Mouse (Mus musculus): ENCODE measurements around the gene Rpl13a. TPM values are rescaled to one million over a fixed set of nuclear protein-coding genes. Genes with fewer than 3 reads are reported as not detected.
"Not testable (repeated sequence)": the region's sequence is repeated elsewhere in the genome, so short reads cannot be mapped to it uniquely, and the experiment has no call there.

Rpl13a gene
- polyA plus RNA-seq, 1 experiment from 2014 or later: 668 TPM

DNA sequence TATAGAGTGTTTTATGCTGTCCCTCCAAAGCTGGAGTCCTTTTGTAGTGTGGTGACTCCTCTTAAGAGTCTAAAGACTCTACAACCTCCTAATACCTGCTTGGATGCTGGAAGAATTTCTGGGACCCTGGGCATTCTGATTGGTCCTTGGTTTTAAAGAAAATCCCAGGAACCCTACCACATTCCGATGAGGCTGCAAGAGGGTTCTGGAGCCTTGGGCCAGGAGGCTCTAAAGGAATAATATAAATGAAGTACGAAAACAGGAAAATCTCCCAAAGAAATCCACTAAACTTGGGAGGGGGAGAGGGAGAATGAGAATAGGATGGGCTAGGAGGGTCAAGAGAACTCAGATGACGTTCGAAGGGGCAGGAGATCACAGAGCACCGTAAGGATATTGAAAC lies 25.0 kb upstream of the Rpl13a start:
- Histone ChIP-seq H3K27ac (ENCODE audit: low read depth, low read length) (peak overlapping the region; percentile 92), H3K4me3 (ENCODE audit: low read depth, low read length) (peak overlapping the region; percentile 56), H3K9me3 (ENCODE audit: control insufficient read depth, low read length) (no peaks in the 10 kb centered on the region), H3K9ac (replicated peaks; ENCODE audit: low read depth, low read length) (peak overlapping the region; percentile 47), H3K27me3 (ENCODE audit: control insufficient read depth, insufficient read depth, low read length) (no peaks in the 10 kb centered on the region), H3K4me2 (ENCODE audit: low read depth, low read length) (peak overlapping the region; percentile 62), H3K4me1 (ENCODE audit: control insufficient read depth, insufficient read depth, low read length) (peaks cover 10% of the 10 kb centered on the region), H3K36me3 (ENCODE audit: control insufficient read depth, insufficient read depth, low read length) (0 out of 2 replicates have a peak, but pooled peaks cover 7% of the 10 kb centered on the region)
- peak; percentile 8; the same call in 1 of the 2 replicates for ATAC-seq (ENCODE audit: low read depth)
- WGBS: 6% methylated on average over 5 of the region's 5 CpGs

GRCm38 (mm10) chr7:45153052-45153451 lies 24.5 kb upstream of the Rpl13a start:
- not testable (repeated sequence) for H3K9ac ChIP-seq (replicated peaks; ENCODE audit: low read depth, low read length); H3K36me3 ChIP-seq (ENCODE audit: control insufficient read depth, insufficient read depth, low read length); ATAC-seq (ENCODE audit: low read depth); H3K9me3 ChIP-seq (ENCODE audit: control insufficient read depth, low read length); H3K27ac ChIP-seq (ENCODE audit: low read depth, low read length); H3K4me3 ChIP-seq (ENCODE audit: low read depth, low read length); H3K27me3 ChIP-seq (ENCODE audit: control insufficient read depth, insufficient read depth, low read length)
- WGBS: 94% methylated on average over 2 of the region's 2 CpGs
- H3K4me1 ChIP-seq (ENCODE audit: control insufficient read depth, insufficient read depth, low read length): peaks cover 10% of the 10 kb centered on the region
- peak overlapping the region; percentile 62; the same call in 1 of the 2 replicates for H3K4me2 ChIP-seq (ENCODE audit: low read depth, low read length)

DNA sequence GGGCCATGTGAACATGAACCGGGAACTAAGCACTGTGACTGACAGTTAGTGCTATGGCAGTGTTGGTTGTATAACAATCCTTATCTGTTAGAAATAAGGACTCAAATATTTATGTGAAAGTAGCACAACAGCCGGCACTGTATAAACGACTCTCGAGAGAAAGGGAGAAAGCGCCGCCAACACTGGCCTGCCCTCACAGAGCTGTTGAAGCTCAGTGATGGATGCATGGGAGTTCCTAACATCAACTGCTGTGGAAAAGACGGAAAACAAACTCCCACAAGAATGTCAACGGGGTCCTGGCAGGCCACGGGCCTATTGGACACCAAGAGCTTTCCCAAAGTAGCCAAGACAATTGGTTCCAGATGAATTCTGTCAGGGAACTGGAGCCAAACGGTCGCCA lies 22.7 kb upstream of the Rpl13a start:
- Histone ChIP-seq H3K36me3 (ENCODE audit: control insufficient read depth, insufficient read depth, low read length) (no peaks in the 10 kb centered on the region), H3K9me3 (ENCODE audit: control insufficient read depth, low read length) (no peaks in the 10 kb centered on the region), H3K4me2 (ENCODE audit: low read depth, low read length) (no peak overlapping the region), H3K4me3 (ENCODE audit: low read depth, low read length) (no peak overlapping the region), H3K9ac (replicated peaks; ENCODE audit: low read depth, low read length) (no peak overlapping the region), H3K27me3 (ENCODE audit: control insufficient read depth, insufficient read depth, low read length) (no peaks in the 10 kb centered on the region), H3K27ac (ENCODE audit: low read depth, low read length) (no peak overlapping the region), H3K4me1 (ENCODE audit: control insufficient read depth, insufficient read depth, low read length) (peaks cover 10% of the 10 kb centered on the region)
- no peak for ATAC-seq (ENCODE audit: low read depth)
- WGBS: 55% methylated on average over 11 of the region's 11 CpGs

- Histone ChIP-seq H3K4me1 (ENCODE audit: control insufficient read depth, insufficient read depth, low read length) (peaks cover 5% of the 10 kb centered on the region), H3K4me2 (ENCODE audit: low read depth, low read length) (no peak overlapping the region), H3K36me3 (ENCODE audit: control insufficient read depth, insufficient read depth, low read length) (no peaks in the 10 kb centered on the region), H3K27me3 (ENCODE audit: control insufficient read depth, insufficient read depth, low read length) (no peaks in the 10 kb centered on the region), H3K4me3 (ENCODE audit: low read depth, low read length) (no peak overlapping the region), H3K27ac (ENCODE audit: low read depth, low read length) (no peak overlapping the region), H3K9ac (replicated peaks; ENCODE audit: low read depth, low read length) (no peak overlapping the region), H3K9me3 (ENCODE audit: control insufficient read depth, low read length) (no peaks in the 10 kb centered on the region)
- 76% methylated on average over 4 of the region's 4 CpGs for WGBS
- ATAC-seq (ENCODE audit: low read depth): no peak
These were observed 21.8 kb upstream of the Rpl13a start for GRCm38 (mm10) chr7:45150321-45150720.

DNA sequence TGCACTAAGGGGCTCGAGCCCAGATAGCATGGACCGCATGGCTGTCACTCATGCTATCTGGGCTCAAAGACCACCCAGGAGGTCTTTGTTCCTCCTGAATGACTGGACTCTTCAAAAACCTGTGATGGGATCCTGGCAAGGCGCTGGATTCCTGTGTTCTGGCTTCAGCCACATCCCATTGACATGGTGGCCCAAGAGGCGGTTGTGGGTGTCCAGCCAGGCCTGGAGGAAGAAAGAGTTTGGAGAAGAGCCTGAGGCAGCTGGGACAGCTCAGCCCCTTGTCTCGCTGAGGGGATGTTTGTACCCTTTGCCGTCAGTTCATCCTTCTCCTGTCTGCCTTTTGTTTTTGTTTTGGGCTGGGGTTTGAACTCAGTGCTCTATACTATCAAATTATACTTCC lies 21.0 kb upstream of the Rpl13a start:
- ATAC-seq (ENCODE audit: low read depth): no peak
- no peaks in the 10 kb centered on the region for H3K9me3 ChIP-seq (ENCODE audit: control insufficient read depth, low read length)
- no peak overlapping the region for H3K9ac ChIP-seq (replicated peaks; ENCODE audit: low read depth, low read length)
- H3K4me3 ChIP-seq (ENCODE audit: low read depth, low read length): no peak overlapping the region
- no peaks in the 10 kb centered on the region for H3K36me3 ChIP-seq (ENCODE audit: control insufficient read depth, insufficient read depth, low read length)
- WGBS: 31% methylated on average over 6 of the region's 6 CpGs
- H3K4me2 ChIP-seq (ENCODE audit: low read depth, low read length): no peak overlapping the region
- H3K27ac ChIP-seq (ENCODE audit: low read depth, low read length): no peak overlapping the region
- H3K4me1 ChIP-seq (ENCODE audit: control insufficient read depth, insufficient read depth, low read length): no peaks in the 10 kb centered on the region; the same call in 1 of the 2 replicates
- no peaks in the 10 kb centered on the region for H3K27me3 ChIP-seq (ENCODE audit: control insufficient read depth, insufficient read depth, low read length)

DNA sequence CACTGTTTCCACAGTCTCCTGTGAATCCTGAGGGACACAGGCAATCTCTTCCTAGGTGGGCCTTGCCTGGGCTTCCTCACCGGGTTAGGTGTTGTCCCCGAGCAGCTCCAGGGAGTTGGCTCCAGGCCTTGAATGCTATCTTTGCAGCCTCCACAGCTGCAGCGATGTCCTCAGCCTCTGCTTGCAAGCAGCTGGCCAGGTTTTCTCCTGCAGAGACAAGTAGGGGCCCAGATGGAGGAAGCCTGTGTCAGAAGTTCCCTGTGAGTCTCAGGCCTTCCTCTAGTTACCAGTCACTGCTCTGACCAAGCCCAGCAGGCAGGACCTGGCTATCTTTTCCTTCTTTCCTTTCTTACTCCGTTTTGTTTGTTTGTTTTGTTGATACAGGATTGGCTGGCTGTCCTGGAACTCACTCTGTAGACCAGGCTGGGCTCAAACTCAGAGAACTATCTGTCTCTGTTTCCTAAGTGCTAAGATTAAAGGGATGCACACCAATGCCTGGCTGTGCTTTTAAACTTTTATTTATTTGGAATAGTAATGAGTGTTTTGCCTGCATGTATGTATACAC lies 20.1 kb upstream of the Rpl13a start:
- Histone ChIP-seq H3K4me1 (ENCODE audit: control insufficient read depth, insufficient read depth, low read length) (no peaks in the 10 kb centered on the region; the same call in 1 of the 2 replicates), H3K27me3 (ENCODE audit: control insufficient read depth, insufficient read depth, low read length) (no peaks in the 10 kb centered on the region), H3K9ac (replicated peaks; ENCODE audit: low read depth, low read length) (no peak overlapping the region), H3K4me3 (ENCODE audit: low read depth, low read length) (no peak overlapping the region), H3K4me2 (ENCODE audit: low read depth, low read length) (no peak overlapping the region), H3K36me3 (ENCODE audit: control insufficient read depth, insufficient read depth, low read length) (no peaks in the 10 kb centered on the region; the same call in 1 of the 2 replicates), H3K9me3 (ENCODE audit: control insufficient read depth, low read length) (no peaks in the 10 kb centered on the region), H3K27ac (ENCODE audit: low read depth, low read length) (no peak overlapping the region)
- WGBS: 58% methylated on average over 4 of the region's 4 CpGs
- ATAC-seq (ENCODE audit: low read depth): no peak

GRCm38 (mm10) chr7:45147899-45148298 lies 19.3 kb upstream of the Rpl13a start:
- 86% methylated on average over 11 of the region's 11 CpGs for WGBS

DNA sequence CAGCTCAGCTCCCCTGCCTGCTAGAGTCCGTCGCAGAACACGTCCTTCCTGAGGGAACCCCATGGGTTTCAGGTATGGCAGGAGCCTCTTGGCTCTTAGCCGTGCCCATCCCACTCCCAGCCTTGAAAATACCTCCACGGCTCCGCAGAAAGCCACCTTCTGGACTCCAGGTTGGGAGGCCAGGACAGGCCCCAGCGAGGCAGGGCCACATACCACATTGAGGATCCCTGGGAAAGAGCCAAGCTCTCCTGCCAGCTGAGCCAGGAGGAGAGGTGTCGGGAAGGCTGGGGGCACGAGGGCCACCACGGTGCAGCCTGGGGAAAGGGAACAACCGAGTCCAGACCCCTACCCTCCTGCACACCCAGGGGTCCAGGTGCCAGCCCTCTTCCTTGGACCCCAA lies 18.7 kb upstream of the Rpl13a start:
- H3K9me3 ChIP-seq (ENCODE audit: control insufficient read depth, low read length): no peaks in the 10 kb centered on the region
- no peak overlapping the region for H3K4me3 ChIP-seq (ENCODE audit: low read depth, low read length)
- H3K27ac ChIP-seq (ENCODE audit: low read depth, low read length): no peak overlapping the region
- H3K27me3 ChIP-seq (ENCODE audit: control insufficient read depth, insufficient read depth, low read length): no peaks in the 10 kb centered on the region
- no peak overlapping the region for H3K4me2 ChIP-seq (ENCODE audit: low read depth, low read length)
- 92% methylated on average over 11 of the region's 11 CpGs for WGBS
- no peak for ATAC-seq (ENCODE audit: low read depth)
- no peaks in the 10 kb centered on the region for H3K4me1 ChIP-seq (ENCODE audit: control insufficient read depth, insufficient read depth, low read length)
- no peaks in the 10 kb centered on the region; the same call in 1 of the 2 replicates for H3K36me3 ChIP-seq (ENCODE audit: control insufficient read depth, insufficient read depth, low read length)
- H3K9ac ChIP-seq (replicated peaks; ENCODE audit: low read depth, low read length): no peak overlapping the region

More at GRCm38 (mm10) chr7:45147899-45148298, 19.3 kb upstream of the Rpl13a start:
- Histone ChIP-seq H3K36me3 (ENCODE audit: control insufficient read depth, insufficient read depth, low read length) (no peaks in the 10 kb centered on the region; the same call in 1 of the 2 replicates), H3K9ac (replicated peaks; ENCODE audit: low read depth, low read length) (no peak overlapping the region), H3K4me2 (ENCODE audit: low read depth, low read length) (no peak overlapping the region), H3K9me3 (ENCODE audit: control insufficient read depth, low read length) (no peaks in the 10 kb centered on the region), H3K4me1 (ENCODE audit: control insufficient read depth, insufficient read depth, low read length) (no peaks in the 10 kb centered on the region), H3K27ac (ENCODE audit: low read depth, low read length) (no peak overlapping the region), H3K4me3 (ENCODE audit: low read depth, low read length) (no peak overlapping the region), H3K27me3 (ENCODE audit: control insufficient read depth, insufficient read depth, low read length) (no peaks in the 10 kb centered on the region)
- no peak for ATAC-seq (ENCODE audit: low read depth)

DNA sequence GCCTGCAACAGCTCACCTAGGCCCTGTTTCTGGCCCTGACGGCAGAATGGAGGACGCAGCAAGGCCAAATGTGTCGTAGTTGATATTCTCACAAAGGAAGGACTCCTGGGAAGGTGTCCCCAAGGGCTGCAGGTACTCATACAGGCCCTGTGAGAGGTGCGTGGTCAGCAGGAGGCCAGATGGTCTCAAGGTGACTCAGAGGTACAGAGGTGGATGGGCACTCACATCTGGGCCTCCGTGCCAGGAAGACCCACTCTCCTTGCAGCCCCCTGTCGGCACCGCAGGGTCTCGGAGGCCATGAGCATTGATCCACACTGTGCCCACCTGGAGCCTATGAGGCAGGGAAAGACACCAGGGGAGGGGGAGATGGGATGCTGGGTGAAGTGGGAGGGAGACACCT lies 16.9 kb upstream of the Rpl13a start:
- Histone ChIP-seq H3K27ac (ENCODE audit: low read depth, low read length) (no peak overlapping the region), H3K4me1 (ENCODE audit: control insufficient read depth, insufficient read depth, low read length) (no peaks in the 10 kb centered on the region), H3K4me3 (ENCODE audit: low read depth, low read length) (no peak overlapping the region), H3K9me3 (ENCODE audit: control insufficient read depth, low read length) (no peaks in the 10 kb centered on the region), H3K4me2 (ENCODE audit: low read depth, low read length) (no peak overlapping the region), H3K9ac (replicated peaks; ENCODE audit: low read depth, low read length) (no peak overlapping the region), H3K36me3 (ENCODE audit: control insufficient read depth, insufficient read depth, low read length) (no peaks in the 10 kb centered on the region; the same call in 1 of the 2 replicates), H3K27me3 (ENCODE audit: control insufficient read depth, insufficient read depth, low read length) (no peaks in the 10 kb centered on the region)
- 92% methylated on average over 8 of the region's 8 CpGs for WGBS
- ATAC-seq (ENCODE audit: low read depth): no peak
